ENCODE assay signal across 16 mouse cellular contexts in the genomic region with DNA sequence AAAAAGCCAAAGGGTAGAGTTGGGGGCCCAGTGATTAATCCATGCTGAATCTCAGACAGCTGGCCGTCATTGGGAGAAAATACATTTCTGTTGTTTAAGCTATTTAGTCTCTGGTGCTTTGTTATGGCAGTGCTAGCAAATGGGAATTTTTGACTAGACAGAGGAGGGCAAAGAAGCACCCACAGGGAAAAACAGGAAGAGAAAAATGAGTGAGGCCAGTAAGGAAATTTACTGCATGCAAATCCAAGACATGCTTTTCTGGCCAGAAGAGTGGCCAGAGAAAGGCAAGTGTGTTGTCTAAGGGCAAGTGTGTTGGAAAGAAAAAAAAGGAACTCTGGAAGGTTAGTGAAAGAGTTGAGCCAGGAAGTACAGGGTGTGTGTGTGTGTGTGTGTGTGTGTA.
"Had no signal": no experiment of that assay in that cellular context is flagged by ENCODE, and none has a peak within 500 bp of the region (broad histone marks: within the 10 kb centered on the region; RNA-seq: fewer than 3 reads in every experiment).

No protein-coding gene starts in this region.

- H3K9ac ChIP-seq: liver, postnatal 0 days; lung, embryonic 15.5 days; midbrain, embryonic 12.5 days; midbrain, embryonic 15.5 days; neural tube, embryonic 12.5 days; stomach, embryonic 15.5 days had no signal

- H3K9me3 ChIP-seq: lung, embryonic 15.5 days; megakaryocyte, embryonic 14.5 days; midbrain, embryonic 12.5 days; midbrain, embryonic 15.5 days; neural tube, embryonic 12.5 days; stomach, embryonic 15.5 days had no signal

- H3K4me2 ChIP-seq: lung, embryonic 15.5 days; midbrain, embryonic 12.5 days; midbrain, embryonic 15.5 days; neural tube, embryonic 12.5 days; stomach, embryonic 15.5 days had no signal

- DNase-seq: liver, postnatal 0 days; lung, adult 2 months; lung, postnatal 14 days; lung, postnatal 36 days; right cerebral cortex, postnatal 14 days; thymus, adult 2 months; thymus, postnatal 25 days; thymus, postnatal 4 days had no signal

- H3K4me3 ChIP-seq: lung, embryonic 15.5 days; megakaryocyte, embryonic 14.5 days; midbrain, embryonic 12.5 days; midbrain, embryonic 15.5 days; neural tube, embryonic 12.5 days; stomach, embryonic 15.5 days had no signal

- ATAC-seq: liver, postnatal 0 days; lung, postnatal 0 days; midbrain, embryonic 15.5 days had no signal

- H3K27me3 ChIP-seq: lung, embryonic 15.5 days; megakaryocyte, embryonic 14.5 days; midbrain, embryonic 15.5 days; neural tube, embryonic 12.5 days; stomach, embryonic 15.5 days had no signal

- H3K36me3 ChIP-seq: lung, embryonic 15.5 days; midbrain, embryonic 12.5 days; midbrain, embryonic 15.5 days; neural tube, embryonic 12.5 days; stomach, embryonic 15.5 days had no signal

- H3K27ac ChIP-seq: lung, embryonic 15.5 days; macrophage; midbrain, embryonic 12.5 days; midbrain, embryonic 15.5 days; neural tube, embryonic 12.5 days; stomach, embryonic 15.5 days had no signal
